Mouse (Mus musculus): Measurements from ENCODE around the gene Ip6k1.
"Not testable (repeated sequence)": the region's sequence is repeated elsewhere in the genome, so short reads cannot be mapped to it uniquely, and the experiment has no call there.

GRCm38 (mm10) chr9:108013577-108013976 is 11.3 kb downstream of the Ip6k1 start:
- not testable (repeated sequence) for TF ChIP-seq CTCF, EP300 (IDR thresholded peaks at IDR 0.05; ENCODE audit: low read depth)

Measured in liver, embryonic 14.5 days (tissue).